Mouse (Mus musculus): ENCODE data around the gene Mon2.

DNA sequence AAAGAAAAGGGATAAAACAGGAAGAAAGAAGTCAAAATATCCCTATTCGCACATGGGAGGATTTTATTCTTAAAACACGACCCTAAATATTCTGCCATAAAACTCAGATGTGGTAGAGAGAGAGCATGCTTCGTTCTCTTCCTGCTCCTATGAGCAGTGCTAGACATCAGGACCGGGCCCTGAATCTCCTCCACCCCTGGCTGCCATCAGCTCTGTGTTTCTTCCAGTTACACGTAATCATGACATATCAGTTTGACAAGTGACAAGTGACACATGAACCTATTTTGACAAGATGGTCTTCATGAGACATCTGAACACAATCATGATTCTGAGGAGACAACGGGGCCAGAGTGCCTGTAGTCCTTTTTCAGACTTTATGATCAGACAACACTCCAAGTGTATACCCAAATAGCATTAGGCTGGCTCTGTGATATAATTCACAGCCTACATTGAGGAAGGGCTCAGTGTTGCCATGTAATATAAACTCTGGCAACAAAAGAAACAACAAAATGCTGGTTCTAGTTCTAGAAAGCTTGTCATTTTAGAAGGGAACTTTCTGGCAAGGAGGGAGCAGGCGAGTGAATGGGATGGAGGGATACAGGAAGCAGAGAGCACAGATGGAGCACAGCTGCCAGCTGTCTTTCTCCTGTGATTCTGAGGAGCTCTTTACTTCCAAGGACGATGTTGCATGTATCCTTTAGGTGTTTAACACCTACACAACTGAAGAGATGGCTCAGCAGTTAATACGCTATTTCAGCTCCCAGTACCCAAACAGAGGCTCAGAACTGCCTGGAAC, 20.9 kb downstream of the Mon2 start:
- TF ChIP-seq POLR2A (IDR thresholded peaks at IDR 0.05; ENCODE audit: extremely low read depth, insufficient read depth, low read length): no peak
- TF ChIP-seq CTCF (IDR thresholded peaks at IDR 0.05; ENCODE audit: extremely low read depth, insufficient read depth, low read length): no peak
